Mouse (Mus musculus): Measurements from ENCODE around the gene Ranbp17.

DNA sequence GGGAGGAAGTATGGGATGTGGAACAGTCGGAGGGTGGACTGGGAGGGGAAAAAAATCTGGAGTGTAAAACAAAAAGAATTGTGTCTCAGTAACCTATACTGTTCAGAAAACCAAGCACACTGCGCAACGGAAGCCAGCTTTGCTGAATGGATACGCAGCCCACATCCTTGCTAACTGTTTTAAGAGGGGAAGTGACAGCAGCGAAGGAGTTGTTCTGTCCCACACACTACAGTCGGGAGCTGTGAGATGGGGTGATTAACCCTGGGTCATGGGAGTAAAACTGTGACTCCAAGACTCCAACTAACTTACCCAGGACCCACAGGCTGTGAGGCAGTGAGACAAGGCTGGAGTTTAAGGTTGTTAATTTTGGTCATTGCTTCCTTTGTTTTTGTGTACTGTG is 219.5 kb downstream of the Ranbp17 start:
- TF ChIP-seq CTCF (conservative IDR thresholded peaks at IDR 0.05 in 1 of 2, IDR thresholded peaks at IDR 0.05 in 1 of 2; ENCODE audit: low read depth in 2 of 2, low read length in 2 of 2) (no peak), EP300 (IDR thresholded peaks at IDR 0.05; ENCODE audit: low read length) (no peak), ELF1 (IDR thresholded peaks at IDR 0.05; ENCODE audit: low read depth, low read length) (no peak)
